Mouse (Mus musculus): Measurements from ENCODE around the gene Jakmip3.

The Jakmip3 gene

DNA sequence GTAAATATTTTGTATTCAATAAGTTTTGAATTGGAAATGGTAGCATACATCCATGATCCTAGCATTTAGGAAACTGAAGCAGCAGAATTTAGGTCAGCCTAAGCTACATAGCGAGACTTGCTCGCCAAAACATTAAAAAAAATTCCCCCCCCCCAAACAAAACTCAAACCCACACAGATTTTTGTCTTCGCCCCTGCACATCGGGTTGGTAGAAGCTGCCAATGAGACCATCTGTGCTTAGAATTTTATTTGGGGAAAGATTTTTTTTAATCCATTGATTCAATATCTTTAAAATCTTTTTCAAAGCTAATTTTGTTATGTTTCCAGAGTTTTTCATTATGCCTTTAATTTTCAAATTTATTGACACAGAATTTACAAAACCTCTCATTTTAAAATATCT is 12.1 kb upstream of the Jakmip3 start:
- TF ChIP-seq GATA4 (IDR thresholded peaks at IDR 0.05; ENCODE audit: insufficient replicate concordance, low read length), result no peak

DNA sequence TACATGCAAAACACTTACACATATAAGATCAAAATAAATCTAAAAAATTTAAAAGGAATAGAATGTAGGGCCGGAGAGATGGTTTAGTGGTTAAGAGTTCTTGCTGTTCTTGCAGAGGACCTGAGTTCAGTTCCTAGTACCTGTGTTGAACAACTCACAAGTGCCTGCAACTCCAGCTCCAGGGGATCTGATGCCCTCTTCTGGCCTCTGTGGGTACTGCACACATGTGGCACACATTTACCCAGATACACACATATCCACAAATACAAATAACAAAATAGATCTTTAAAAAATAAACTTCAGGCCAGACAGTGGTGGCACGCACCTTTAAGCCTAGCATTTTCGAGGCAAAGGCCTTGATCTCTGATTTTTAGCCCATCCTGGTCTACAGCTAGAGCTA is 6.0 kb upstream of the Jakmip3 start:
- no peak for TF ChIP-seq GATA4 (IDR thresholded peaks at IDR 0.05; ENCODE audit: insufficient replicate concordance, low read length)

DNA sequence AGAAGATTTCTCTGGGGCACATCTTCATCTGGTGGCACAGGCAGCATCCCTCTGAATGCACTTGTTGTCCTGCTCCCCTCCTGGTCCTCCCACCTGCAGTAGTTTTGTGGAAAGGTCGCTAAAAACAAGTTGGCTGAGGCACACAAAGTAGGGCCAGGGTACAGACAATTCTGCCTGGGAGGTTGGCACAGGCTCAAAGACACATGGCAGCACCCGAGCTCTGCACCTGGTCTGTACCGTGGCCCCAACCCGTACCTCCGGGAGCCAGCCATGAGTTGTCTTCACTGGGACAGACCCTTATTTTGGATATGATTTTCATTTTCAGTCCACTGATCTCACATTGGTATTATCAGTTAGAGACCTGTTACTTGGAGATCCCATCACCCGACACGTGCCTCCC is 1.5 kb upstream of the Jakmip3 start:
- TF ChIP-seq GATA4 (IDR thresholded peaks at IDR 0.05; ENCODE audit: insufficient replicate concordance, low read length), result no peak

DNA sequence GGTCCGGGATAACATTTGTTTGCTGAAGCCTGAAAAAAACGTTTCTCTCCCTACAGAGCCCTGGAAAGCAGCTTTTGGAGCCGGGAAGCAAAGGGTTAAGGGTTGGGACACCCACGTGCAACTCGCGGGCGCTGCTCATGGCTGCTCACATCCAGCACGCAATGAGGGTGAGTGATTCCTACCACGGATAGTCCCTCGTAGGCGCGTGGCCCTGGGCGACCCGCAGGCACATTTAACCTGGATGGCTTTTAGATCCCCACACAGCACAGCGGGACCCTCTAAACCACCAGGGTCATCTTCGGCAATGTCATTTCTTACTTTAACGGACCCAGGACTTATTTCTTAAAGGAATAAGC is 296 bp upstream of the Jakmip3 start:
- no peak for TF ChIP-seq GATA4 (IDR thresholded peaks at IDR 0.05; ENCODE audit: insufficient replicate concordance, low read length)

DNA sequence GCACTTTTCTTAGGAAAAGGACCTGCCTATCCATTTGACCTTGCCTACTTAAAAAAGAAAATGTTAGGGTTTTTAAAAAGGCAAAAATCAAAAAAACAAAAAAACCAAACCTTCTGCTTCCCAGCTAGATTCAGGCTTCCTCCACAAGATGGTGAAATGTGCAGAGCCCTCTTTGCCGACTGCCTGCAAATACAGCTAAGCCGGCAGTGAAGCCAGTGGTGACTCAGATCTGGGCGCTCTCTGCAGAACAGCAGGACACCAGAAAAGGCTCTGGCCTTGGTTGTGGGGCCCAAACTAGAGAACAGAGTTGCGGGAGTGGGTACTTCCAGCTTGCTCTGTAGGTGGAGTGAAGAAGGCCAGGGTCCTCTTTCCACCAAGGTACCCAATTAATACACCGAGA is 1.0 kb downstream of the Jakmip3 start:
- no peak for TF ChIP-seq GATA4 (IDR thresholded peaks at IDR 0.05; ENCODE audit: insufficient replicate concordance, low read length)

DNA sequence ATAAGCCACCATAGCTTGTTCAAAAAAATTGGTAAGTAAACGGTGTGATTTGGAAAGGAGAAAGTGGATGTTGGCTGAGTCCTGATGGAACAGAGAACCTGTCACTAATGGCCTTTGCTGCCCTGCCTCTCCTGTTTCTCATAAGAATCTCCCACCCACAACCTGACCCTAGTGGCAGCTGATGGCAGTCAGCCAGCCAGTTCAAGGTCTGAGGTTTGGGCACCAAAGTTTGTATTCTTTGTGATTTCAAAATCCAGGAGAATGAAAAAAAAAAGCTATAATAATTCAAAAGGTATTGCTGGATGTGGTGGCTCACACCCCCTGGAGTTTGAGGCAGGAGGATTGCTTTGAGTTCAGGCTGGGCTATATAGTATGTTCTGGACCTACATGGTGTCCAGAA is 1.8 kb downstream of the Jakmip3 start:
- TF ChIP-seq GATA4 (IDR thresholded peaks at IDR 0.05; ENCODE audit: insufficient replicate concordance, low read length), result no peak

DNA sequence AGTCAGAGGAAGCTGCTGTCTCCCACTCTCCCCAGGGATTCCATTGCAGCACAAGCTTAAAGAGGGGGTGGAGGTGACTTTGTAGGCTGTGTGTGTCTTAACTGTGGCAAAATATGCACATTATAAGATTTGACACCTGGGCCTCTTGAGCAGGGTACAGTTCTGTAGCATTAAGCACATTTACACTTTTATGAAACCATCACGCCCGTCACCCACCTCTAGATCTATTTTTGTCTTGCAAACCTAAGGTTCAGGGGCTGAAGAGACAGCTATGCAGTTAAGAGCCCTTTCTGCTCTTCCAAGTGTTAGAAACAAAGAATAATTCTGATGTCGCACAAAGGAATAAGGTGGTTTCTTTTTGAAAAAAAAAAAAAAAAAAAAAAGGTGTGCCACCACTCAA is 5.1 kb downstream of the Jakmip3 start:
- no peak for TF ChIP-seq GATA4 (IDR thresholded peaks at IDR 0.05; ENCODE audit: insufficient replicate concordance, low read length)

DNA sequence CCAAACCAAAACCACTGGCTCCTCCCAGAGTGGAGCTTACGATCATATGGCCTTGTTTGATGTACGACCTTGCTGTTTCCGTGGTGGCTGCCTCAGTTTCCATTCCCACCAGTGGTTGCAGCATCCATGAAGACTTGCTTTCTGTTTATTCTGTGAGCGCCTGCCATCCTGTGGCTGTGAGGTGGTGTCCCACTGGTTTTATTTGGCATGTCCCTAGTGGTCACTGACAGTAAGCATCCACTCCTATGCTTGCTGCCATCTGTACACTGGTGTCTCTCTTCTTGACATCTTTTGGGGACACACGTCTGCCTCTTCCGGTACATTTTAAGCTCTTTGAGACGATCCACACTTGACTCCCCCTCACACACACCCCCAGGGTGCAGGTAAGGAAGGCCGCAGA is 7.2 kb downstream of the Jakmip3 start:
- TF ChIP-seq GATA4 (IDR thresholded peaks at IDR 0.05; ENCODE audit: insufficient replicate concordance, low read length), result no peak

DNA sequence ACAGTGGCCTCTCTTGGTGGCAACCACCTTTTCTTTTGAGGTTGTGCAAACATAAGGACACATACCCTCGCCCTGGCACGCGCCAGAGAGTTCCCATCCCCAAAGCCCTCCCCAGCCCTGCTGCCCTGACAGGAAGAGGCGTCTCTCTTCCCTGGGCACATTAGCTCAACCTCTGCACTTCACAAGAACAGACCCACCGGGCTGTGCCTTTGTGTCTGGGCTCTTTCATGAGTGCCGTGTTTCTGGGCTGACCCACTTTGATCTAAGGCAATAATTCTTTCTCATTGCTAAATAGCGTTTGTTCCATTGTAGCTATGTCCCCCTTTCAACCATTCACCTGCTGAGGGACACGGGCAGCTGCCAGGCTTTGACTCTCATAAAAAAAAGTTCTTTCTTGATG is 7.8 kb downstream of the Jakmip3 start:
- TF ChIP-seq GATA4 (IDR thresholded peaks at IDR 0.05; ENCODE audit: insufficient replicate concordance, low read length), result no peak

DNA sequence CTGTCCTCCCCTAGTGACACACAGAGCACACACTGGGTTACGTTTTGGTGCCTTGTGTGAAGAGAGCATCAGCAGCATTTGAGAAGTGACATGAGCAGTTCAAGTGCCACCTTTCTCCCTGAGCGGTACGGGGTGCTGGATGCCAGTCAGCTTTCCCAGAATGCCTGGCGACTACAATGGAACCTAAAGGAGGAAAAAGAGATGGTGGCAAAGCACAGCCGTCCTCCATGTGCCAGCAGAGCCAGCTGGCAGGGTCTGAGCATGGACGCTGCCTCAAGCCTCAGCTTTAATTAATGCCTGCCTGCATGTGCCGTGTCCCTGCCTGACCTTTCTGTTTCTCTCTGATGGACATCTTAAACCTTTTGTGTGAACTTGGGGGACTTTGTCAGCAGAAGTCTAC is 15.3 kb downstream of the Jakmip3 start:
- no peak for TF ChIP-seq GATA4 (IDR thresholded peaks at IDR 0.05; ENCODE audit: insufficient replicate concordance, low read length)

DNA sequence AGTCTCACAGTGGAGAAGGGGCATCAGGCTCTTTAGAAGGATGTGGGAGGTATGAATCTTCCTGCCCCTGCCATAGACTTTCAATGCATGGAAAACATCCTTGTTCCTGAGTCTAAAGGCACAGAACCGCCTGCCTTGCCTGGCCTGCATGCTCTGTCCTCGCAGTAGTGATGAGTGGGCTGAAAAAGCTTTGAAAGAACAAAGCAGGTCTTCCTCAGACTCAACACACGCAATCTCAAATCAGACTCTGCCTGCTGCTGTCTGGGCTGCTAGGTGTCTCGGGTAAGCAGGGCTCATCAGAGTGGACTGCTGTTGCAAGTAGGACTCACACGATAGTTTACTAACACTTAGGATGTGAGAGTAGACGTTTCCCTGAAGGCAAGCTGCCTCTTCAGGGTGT is 16.6 kb downstream of the Jakmip3 start:
- TF ChIP-seq GATA4 (IDR thresholded peaks at IDR 0.05; ENCODE audit: insufficient replicate concordance, low read length), result no peak

DNA sequence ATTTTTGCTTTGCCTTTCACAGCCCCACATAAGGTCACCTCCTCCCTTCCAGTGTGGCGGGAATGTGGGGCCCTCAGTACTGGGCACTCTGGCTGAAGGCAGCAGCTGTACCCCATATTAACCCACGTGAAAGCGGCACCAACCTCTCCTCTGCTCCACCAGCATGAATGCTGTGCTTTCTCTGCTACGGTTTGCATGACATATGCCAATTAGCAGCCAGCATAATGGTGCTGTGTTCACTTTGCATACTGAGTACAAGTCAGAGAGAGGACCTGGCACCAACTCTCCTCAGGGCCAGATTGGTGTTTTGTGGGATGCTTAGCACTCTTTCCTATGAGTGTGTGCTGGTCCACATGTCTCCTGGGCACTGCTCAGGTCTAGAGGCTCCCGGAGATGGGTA is 19.2 kb downstream of the Jakmip3 start:
- no peak for TF ChIP-seq GATA4 (IDR thresholded peaks at IDR 0.05; ENCODE audit: insufficient replicate concordance, low read length)

DNA sequence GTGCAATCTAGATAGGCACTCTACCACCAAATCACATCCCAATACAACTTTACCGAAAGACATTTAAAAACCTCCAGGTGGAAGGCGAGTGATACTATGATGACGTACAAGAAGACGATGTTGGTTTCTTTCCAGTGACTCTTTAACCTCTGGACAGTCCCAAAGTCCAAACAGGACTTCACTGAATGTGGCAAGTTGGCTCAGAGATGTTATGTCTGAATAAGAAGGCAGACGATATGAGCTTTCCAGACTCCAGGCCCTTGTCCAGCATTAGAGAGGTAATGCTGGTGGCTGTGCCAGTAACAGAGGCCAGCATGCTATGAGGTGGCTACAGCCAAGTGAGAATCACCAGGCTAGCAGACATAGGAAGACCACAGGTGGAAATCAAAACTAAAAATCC is 23.2 kb downstream of the Jakmip3 start:
- TF ChIP-seq GATA4 (IDR thresholded peaks at IDR 0.05; ENCODE audit: insufficient replicate concordance, low read length), result no peak

DNA sequence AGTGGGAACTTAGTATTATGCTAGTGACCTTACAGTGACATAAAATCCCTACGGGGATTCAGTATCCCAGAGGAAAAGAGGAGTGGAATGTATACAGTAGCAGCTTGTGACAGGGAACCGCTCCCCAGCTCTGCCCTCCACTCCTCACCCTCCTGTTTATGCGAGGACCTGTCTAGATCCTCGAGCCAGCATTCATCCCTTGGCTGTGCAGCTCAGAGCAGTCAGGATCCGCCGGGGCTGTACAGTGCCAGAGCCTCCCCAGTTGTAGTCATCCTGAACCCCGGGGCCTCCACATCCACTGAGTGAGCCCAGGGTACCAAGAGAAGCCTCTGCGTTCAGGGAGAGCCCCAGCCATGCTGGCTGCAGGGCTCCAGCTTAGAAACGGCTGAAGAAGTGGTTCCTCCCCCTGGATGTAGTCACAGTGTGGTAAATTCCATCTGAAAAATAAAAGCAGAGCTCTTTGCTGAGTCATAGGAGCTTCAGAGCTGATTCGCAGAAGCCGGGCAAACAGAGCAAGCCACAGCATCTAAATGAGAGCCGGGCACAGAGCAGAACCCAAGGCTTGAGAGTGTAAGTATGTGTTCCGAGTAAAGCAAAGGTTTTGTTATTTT is 27.6 kb downstream of the Jakmip3 start:
- TF ChIP-seq GATA4 (IDR thresholded peaks at IDR 0.05; ENCODE audit: insufficient replicate concordance, low read length), result no peak

DNA sequence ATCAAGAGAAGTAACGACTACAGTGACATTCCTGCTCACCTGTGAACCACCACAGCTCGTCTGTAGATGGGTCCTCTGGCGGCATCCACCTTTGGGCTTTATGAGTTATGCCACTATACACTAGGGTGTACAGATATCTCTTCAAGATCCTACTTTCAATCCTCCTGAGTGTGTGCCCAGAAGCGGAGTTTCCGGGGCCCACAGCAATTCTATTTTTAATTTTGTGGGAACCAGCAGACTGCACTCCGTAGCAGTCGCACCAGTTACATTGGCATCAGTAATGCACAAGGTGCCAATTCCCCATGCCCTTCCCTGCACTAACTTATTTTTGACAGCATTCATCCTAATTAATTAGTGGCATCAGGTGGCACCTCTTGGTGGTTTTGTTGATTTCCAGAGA is 37.0 kb downstream of the Jakmip3 start:
- no peak for TF ChIP-seq GATA4 (IDR thresholded peaks at IDR 0.05; ENCODE audit: insufficient replicate concordance, low read length)

DNA sequence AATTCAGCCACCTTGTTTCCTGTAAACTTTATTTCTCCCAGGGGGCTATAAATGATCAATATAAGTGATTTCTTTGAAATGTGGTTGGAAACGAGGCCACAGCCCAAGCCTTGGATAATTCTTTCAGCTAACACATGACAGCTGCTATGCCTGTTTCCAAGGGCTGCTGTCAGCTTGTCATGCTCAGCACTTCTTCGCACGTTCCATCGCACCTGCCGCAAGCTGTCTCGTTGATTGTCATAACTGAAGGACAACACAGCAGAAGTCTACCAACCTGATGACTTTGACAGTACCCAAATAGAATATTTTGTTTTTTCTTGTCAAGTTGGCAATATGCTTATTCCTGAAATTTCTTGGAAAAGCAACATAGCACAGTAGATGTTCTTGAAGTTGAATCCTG is 44.0 kb downstream of the Jakmip3 start:
- no peak for TF ChIP-seq GATA4 (IDR thresholded peaks at IDR 0.05; ENCODE audit: insufficient replicate concordance, low read length)

DNA sequence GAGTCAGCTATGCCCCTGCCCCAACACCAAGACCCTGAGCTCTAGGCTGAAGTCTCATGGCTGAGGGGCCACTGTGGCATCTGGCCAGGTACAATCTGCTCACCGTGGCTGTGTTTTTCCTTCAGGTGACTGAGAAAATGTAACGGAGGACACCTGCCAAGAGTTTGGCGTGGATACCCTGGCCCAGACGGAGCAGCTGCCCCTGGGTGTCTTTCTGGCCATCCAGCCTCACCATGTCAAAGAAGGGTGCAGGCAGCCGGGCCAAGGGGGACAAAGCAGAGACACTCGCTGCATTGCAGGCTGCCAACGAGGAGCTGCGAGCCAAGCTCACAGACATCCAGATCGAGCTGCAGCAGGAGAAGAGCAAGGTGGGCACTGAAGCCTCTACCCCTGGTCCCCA is 48.6 kb downstream of the Jakmip3 start:
- TF ChIP-seq GATA4 (IDR thresholded peaks at IDR 0.05; ENCODE audit: insufficient replicate concordance, low read length), result no peak

DNA sequence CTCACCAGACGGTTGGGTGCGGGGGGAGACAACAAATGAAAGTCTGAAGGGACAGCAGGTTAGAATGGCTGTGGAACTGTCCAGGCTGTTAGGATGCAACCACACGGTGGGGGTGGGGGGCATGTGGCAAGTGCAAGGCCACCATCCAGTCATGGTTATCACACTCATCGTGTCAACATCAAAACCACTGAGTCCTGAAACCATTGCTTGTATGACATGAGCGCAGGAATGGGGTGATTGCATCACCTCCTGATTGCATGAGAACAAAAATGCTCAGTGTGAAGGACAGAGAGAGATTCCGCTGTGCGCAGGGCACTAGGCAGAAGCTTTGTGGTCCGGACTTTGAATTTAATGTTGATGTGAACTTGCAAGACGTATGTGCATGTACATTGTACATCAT is 62.2 kb downstream of the Jakmip3 start:
- TF ChIP-seq GATA4 (IDR thresholded peaks at IDR 0.05; ENCODE audit: insufficient replicate concordance, low read length), result no peak
